Mouse (Mus musculus): ENCODE data around the gene Thap2. TPM values are rescaled to one million over a fixed set of nuclear protein-coding genes. Genes with fewer than 3 reads are reported as not detected.

The Thap2 gene
- total RNA-seq (2012; rRNA removed), result 4.4 and 7.5 TPM in 2 replicates

DNA sequence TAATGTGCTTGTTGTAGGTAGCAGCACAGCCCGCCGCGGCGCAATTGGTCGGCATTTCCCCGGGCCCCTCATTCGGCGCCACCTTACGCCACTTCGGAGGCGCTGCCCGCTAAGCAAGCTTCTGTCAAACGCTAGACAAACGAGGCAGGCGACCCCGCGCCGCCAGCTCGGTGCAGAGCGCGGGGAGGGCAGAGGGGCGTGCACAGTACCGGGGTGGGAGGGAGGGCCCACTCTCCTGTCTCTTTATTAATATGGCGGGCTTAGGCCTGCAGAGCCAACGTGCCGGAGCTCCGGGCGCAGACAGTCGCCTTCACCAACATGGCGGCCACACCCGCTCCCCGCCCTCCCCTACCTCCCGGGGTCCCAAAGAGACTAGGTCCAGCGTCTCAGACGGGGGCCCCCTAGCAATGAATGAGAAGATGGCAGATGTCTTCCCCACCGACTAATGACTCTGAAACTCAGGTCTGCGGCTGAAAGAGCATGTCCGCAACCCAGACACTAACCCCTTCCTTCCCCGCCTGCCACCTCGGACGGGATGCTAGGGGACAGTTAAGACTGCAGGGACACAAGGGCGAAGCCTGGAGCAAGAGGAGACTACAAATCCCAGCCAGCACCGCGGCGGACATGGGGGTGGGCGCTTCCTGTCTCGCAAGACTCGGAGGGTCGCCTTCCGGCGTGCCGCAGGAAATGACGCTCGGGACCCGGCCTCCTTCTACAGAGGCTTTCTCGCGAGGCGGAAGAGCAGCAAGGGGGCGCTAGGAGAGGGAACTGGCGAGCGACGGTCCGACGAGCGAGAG lies at the start of gene Thap2, which contains the start of gene Zfc3h1:
Gene Thap2 (minus strand): TSS at position 223 of the 797 bp plus-strand sequence.
Gene Zfc3h1 (plus strand): TSS at position 739 of the 797 bp plus-strand sequence.
- TF ChIP-seq CHD2 (IDR thresholded peaks at IDR 0.05; ENCODE audit: low read depth, low read length) (peak; percentile 90), HCFC1 (IDR thresholded peaks at IDR 0.05; ENCODE audit: borderline replicate concordance, insufficient read depth, low read length) (peak; percentile 94), ZNF384 (IDR thresholded peaks at IDR 0.05; ENCODE audit: low read depth, low read length) (no peak)
- peak within 1 kb of the TSS; percentile 75 to 81 for H3K4me3 ChIP-seq (ENCODE audit: insufficient read depth in 1 of 2, low read depth in 1 of 2, low read length in 2 of 2, poor library complexity in 1 of 2, severe bottlenecking in 1 of 2)
- H3K36me3 ChIP-seq (ENCODE audit: control insufficient read depth, insufficient read depth, low read length, poor library complexity, severe bottlenecking), result peaks cover 2% of the 10 kb centered on the region; the same call in 1 of the 2 replicates
- peak within 1 kb of the TSS; percentile 91 for H3K9ac ChIP-seq (ENCODE audit: insufficient read depth, low read depth, low read length, poor library complexity, severe bottlenecking)
- peaks cover 5 to 8% of the 10 kb centered on the region in 2 experiments; a peak in 1 of 4 replicates for H3K4me1 ChIP-seq (ENCODE audit: control insufficient read depth in 2 of 2, insufficient read depth in 2 of 2, low read length in 2 of 2, poor library complexity in 1 of 2)
- H3K9me3 ChIP-seq (ENCODE audit: control insufficient read depth, insufficient read depth, low read depth, low read length), result no peaks in the 10 kb centered on the region
- peak within 1 kb of the TSS; percentile 81 for H3K27ac ChIP-seq (ENCODE audit: insufficient read depth, low read depth, low read length, poor library complexity, severe bottlenecking)
- in situ Hi-C loops (cut with MboI; ENCODE audit: low sequenced_read_pairs in 2 of 2, unreplicated experiment in 2 of 2), result no loop called here
- peak; percentile 95 for DNase-seq (ENCODE audit: low read depth, low spot score)

GRCm38 (mm10) chr10:115425351-115425750 lies 41.1 kb upstream of the Thap2 start:
- in situ Hi-C loops (cut with MboI; ENCODE audit: low sequenced_read_pairs in 2 of 2, unreplicated experiment in 2 of 2), result no loop called here
- no peaks in the 10 kb centered on the region for H3K9me3 ChIP-seq (ENCODE audit: control insufficient read depth, insufficient read depth, low read depth, low read length)
- peaks cover 2 to 3% of the 10 kb centered on the region in 2 experiments; a peak in 2 of 4 replicates for H3K4me1 ChIP-seq (ENCODE audit: control insufficient read depth in 2 of 2, insufficient read depth in 2 of 2, low read length in 2 of 2, poor library complexity in 1 of 2)
- no peak overlapping the region for H3K9ac ChIP-seq (ENCODE audit: insufficient read depth, low read depth, low read length, poor library complexity, severe bottlenecking)
- H3K27ac ChIP-seq (ENCODE audit: insufficient read depth, low read depth, low read length, poor library complexity, severe bottlenecking), result no peak overlapping the region
- no peak for DNase-seq (ENCODE audit: low read depth, low spot score)
- no peak for TF ChIP-seq ZC3H11A (IDR thresholded peaks at IDR 0.05; ENCODE audit: borderline replicate concordance, low read depth, low read length)
- no peak for TF ChIP-seq MAFK (IDR thresholded peaks at IDR 0.05; ENCODE audit: insufficient read depth, low read depth, low read length)
- no peak for TF ChIP-seq HCFC1 (IDR thresholded peaks at IDR 0.05; ENCODE audit: borderline replicate concordance, insufficient read depth, low read length)
- no peak for TF ChIP-seq CHD2 (IDR thresholded peaks at IDR 0.05; ENCODE audit: low read depth, low read length)
- TF ChIP-seq ZNF384 (IDR thresholded peaks at IDR 0.05; ENCODE audit: low read depth, low read length), result no peak
- H3K36me3 ChIP-seq (ENCODE audit: control insufficient read depth, insufficient read depth, low read length, poor library complexity, severe bottlenecking), result peaks cover 20% of the 10 kb centered on the region
- H3K4me3 ChIP-seq (ENCODE audit: insufficient read depth in 1 of 2, low read depth in 1 of 2, low read length in 2 of 2, poor library complexity in 1 of 2, severe bottlenecking in 1 of 2), result no peak overlapping the region

- peak; percentile 25 for DNase-seq (ENCODE audit: low read depth, low spot score)
- in situ Hi-C loops (cut with MboI; ENCODE audit: low sequenced_read_pairs in 2 of 2, unreplicated experiment in 2 of 2), result loop anchor here in 1 of 2 experiments (25.0 kb wide), 1 partner anchor 1640 kb away; the partner anchor contains the start of gene Cct2
- Histone ChIP-seq H3K27ac (ENCODE audit: insufficient read depth, low read depth, low read length, poor library complexity, severe bottlenecking) (no peak overlapping the region), H3K9ac (ENCODE audit: insufficient read depth, low read depth, low read length, poor library complexity, severe bottlenecking) (no peak overlapping the region), H3K9me3 (ENCODE audit: control insufficient read depth, insufficient read depth, low read depth, low read length) (no peaks in the 10 kb centered on the region), H3K36me3 (ENCODE audit: control insufficient read depth, insufficient read depth, low read length, poor library complexity, severe bottlenecking) (peaks cover 10% of the 10 kb centered on the region), H3K4me3 (ENCODE audit: insufficient read depth in 1 of 2, low read depth in 1 of 2, low read length in 2 of 2, poor library complexity in 1 of 2, severe bottlenecking in 1 of 2) (no peak overlapping the region), H3K4me1 (ENCODE audit: control insufficient read depth in 2 of 2, insufficient read depth in 2 of 2, low read length in 2 of 2, poor library complexity in 1 of 2) (peaks cover 2 to 3% of the 10 kb centered on the region in 2 experiments; a peak in 2 of 4 replicates)
- TF ChIP-seq ZC3H11A (IDR thresholded peaks at IDR 0.05; ENCODE audit: borderline replicate concordance, low read depth, low read length), result no peak
- TF ChIP-seq ZNF384 (IDR thresholded peaks at IDR 0.05; ENCODE audit: low read depth, low read length), result peak; percentile 84
Measured at GRCm38 (mm10) chr10:115421976-115422375, 37.7 kb upstream of the Thap2 start.

DNA sequence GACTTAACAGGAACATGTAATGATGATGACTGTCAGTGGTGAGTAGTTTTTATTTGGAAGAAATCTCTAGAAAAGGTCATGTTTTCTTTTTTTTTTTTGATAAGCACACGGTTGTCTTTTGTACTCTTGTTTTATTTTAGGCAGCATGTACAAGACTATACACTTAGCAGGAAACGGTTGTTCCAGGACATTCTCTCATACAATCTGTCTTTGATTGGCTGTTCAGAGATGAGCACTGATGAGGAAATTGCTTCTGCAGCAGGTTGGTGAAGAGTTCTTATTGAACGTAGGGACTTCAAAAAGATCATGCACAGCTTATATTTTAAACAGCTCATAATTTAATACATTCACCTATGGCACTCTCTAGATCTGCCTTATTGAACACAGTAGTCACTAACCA lies 29.8 kb upstream of the Thap2 start:
- DNase-seq (ENCODE audit: low read depth, low spot score), result no peak

More for the DNA sequence above, 29.8 kb upstream of the Thap2 start:
- H3K36me3 ChIP-seq (ENCODE audit: control insufficient read depth, insufficient read depth, low read length, poor library complexity, severe bottlenecking), result peaks cover 17% of the 10 kb centered on the region
- no peak overlapping the region for H3K27ac ChIP-seq (ENCODE audit: insufficient read depth, low read depth, low read length, poor library complexity, severe bottlenecking)
- H3K9ac ChIP-seq (ENCODE audit: insufficient read depth, low read depth, low read length, poor library complexity, severe bottlenecking), result no peak overlapping the region
- TF ChIP-seq HCFC1 (IDR thresholded peaks at IDR 0.05; ENCODE audit: borderline replicate concordance, insufficient read depth, low read length) (no peak), CHD2 (IDR thresholded peaks at IDR 0.05; ENCODE audit: low read depth, low read length) (no peak), ZC3H11A (IDR thresholded peaks at IDR 0.05; ENCODE audit: borderline replicate concordance, low read depth, low read length) (no peak), ZNF384 (IDR thresholded peaks at IDR 0.05; ENCODE audit: low read depth, low read length) (no peak), MAFK (IDR thresholded peaks at IDR 0.05; ENCODE audit: insufficient read depth, low read depth, low read length) (no peak)
- H3K4me3 ChIP-seq (ENCODE audit: insufficient read depth in 1 of 2, low read depth in 1 of 2, low read length in 2 of 2, poor library complexity in 1 of 2, severe bottlenecking in 1 of 2), result no peak overlapping the region
- no peaks in the 10 kb centered on the region for H3K4me1 ChIP-seq (ENCODE audit: control insufficient read depth in 2 of 2, insufficient read depth in 2 of 2, low read length in 2 of 2, poor library complexity in 1 of 2)
- H3K9me3 ChIP-seq (ENCODE audit: control insufficient read depth, insufficient read depth, low read depth, low read length), result no peaks in the 10 kb centered on the region
- in situ Hi-C loops (cut with MboI; ENCODE audit: low sequenced_read_pairs in 2 of 2, unreplicated experiment in 2 of 2), result loop anchor here in 1 of 2 experiments (25.0 kb wide), 1 partner anchor 1648 kb away; the partner anchor contains the start of gene Cct2
